Mouse (Mus musculus) CH12.LX (cell line): ENCODE data around the gene Grip1. TPM values are rescaled to one million over a fixed set of nuclear protein-coding genes. Genes with fewer than 3 reads are reported as not detected.

Source experiments
- DNase-seq: peaks from one replicate; pipeline ENCODE4 v3.0.0-alpha.2; 2013; ENCODE audit errors: extremely low read depth
- H3K27ac ChIP-seq: 2 replicates; pipeline ENCODE4 v1.5.1; 2012; ENCODE audit warnings: low read depth, mild to moderate bottlenecking, control low read depth, moderate library complexity; ENCODE audit not compliant: insufficient read depth
- H3K27me3 ChIP-seq: replicated peaks from 2 replicates; pipeline ENCODE3; 2012; ENCODE audit warnings: inconsistent platforms
- H3K36me3 ChIP-seq, 2 experiments: replicated peaks in 1 of 2; 2 replicates each; pipeline versions ENCODE3 to v1.6.1; 2012; ENCODE audit warnings: inconsistent platforms in 1 of 2, low read length in 1 of 2, mild to moderate bottlenecking in 1 of 2, mixed read lengths in 1 of 2, moderate library complexity in 1 of 2; ENCODE audit not compliant: control insufficient read depth in 1 of 2, insufficient read depth in 1 of 2
- H3K4me1 ChIP-seq, 2 experiments: 2 replicates each; pipeline ENCODE4 v1.6.1; 2012; ENCODE audit warnings: inconsistent platforms in 1 of 2, moderate library complexity in 1 of 2; ENCODE audit not compliant: insufficient read depth in 2 of 2, control insufficient read depth in 1 of 2
- H3K4me2 ChIP-seq: 2 replicates; pipeline ENCODE4 v1.6.1; 2012; ENCODE audit warnings: low read depth, mild to moderate bottlenecking, control low read depth; ENCODE audit not compliant: poor library complexity, insufficient read depth, severe bottlenecking
- H3K4me3 ChIP-seq, 3 experiments: fragments of 150-350 bp in 1 of 3; sonication (generic) in 1 of 3; replicated peaks in 1 of 3; 2 replicates each; pipeline versions ENCODE3 to v1.5.1; 2011 to 2012; ENCODE audit warnings: low read depth in 2 of 3, low read length in 2 of 3, mild to moderate bottlenecking in 2 of 3, moderate library complexity in 2 of 3, control low read depth in 1 of 3, improper control_type of control experiment in 1 of 3, inconsistent platforms in 1 of 3, mixed read lengths in 1 of 3; ENCODE audit not compliant: poor library complexity in 1 of 3
- H3K79me2 ChIP-seq: replicated peaks from 2 replicates; pipeline ENCODE4 v1.6.1; 2012; ENCODE audit warnings: mild to moderate bottlenecking, moderate library complexity; ENCODE audit not compliant: control insufficient read depth, poor library complexity, insufficient read depth, severe bottlenecking; ENCODE audit errors: extremely low read depth
- H3K9ac ChIP-seq: 2 replicates; pipeline ENCODE4 v1.6.1; 2012; ENCODE audit warnings: low read depth, mild to moderate bottlenecking, control low read depth, moderate library complexity; ENCODE audit not compliant: insufficient read depth
- H3K9me3 ChIP-seq: replicated peaks from 2 replicates; pipeline ENCODE3; 2012; ENCODE audit warnings: low read length, inconsistent platforms, mixed read lengths
- BHLHE40 ChIP-seq: IDR thresholded peaks from 2 replicates; pipeline ENCODE4 v1.6.1; 2011; ENCODE audit warnings: mild to moderate bottlenecking, low read depth, low read length, improper control_type of control experiment
- CHD1 ChIP-seq: IDR thresholded peaks from 2 replicates; pipeline ENCODE4 v1.6.1; 2012; ENCODE audit warnings: low read depth, low read length, improper control_type of control experiment, inconsistent platforms
- E2F4 ChIP-seq: IDR thresholded peaks from 2 replicates; pipeline ENCODE4 v1.6.1; 2011; ENCODE audit warnings: low read depth, low read length, improper control_type of control experiment; ENCODE audit not compliant: insufficient replicate concordance
- EP300 ChIP-seq: IDR thresholded peaks from 2 replicates; pipeline ENCODE4 v1.6.1; 2011; ENCODE audit warnings: low read length, improper control_type of control experiment
- ETS1 ChIP-seq: conservative IDR thresholded peaks from 2 replicates; pipeline ENCODE4 v1.6.1; 2012; ENCODE audit warnings: low read depth, mild to moderate bottlenecking, inconsistent platforms, low read length, improper control_type of control experiment, moderate library complexity
- KAT2A ChIP-seq: IDR thresholded peaks from 2 replicates; pipeline ENCODE4 v1.6.1; 2012; ENCODE audit warnings: low read length, improper control_type of control experiment, inconsistent platforms; ENCODE audit not compliant: insufficient replicate concordance
- MAFK ChIP-seq: IDR thresholded peaks from 2 replicates; pipeline ENCODE4 v1.6.1; 2011; ENCODE audit warnings: low read length, improper control_type of control experiment; ENCODE audit not compliant: insufficient replicate concordance
- MAZ ChIP-seq: IDR thresholded peaks from 2 replicates; pipeline ENCODE4 v1.6.1; 2012; ENCODE audit warnings: low read depth, mild to moderate bottlenecking, inconsistent platforms, low read length, improper control_type of control experiment, moderate library complexity
- RAD21 ChIP-seq: IDR thresholded peaks from 2 replicates; pipeline ENCODE4 v1.6.1; 2011; ENCODE audit warnings: low read depth, mild to moderate bottlenecking, low read length, improper control_type of control experiment, moderate library complexity
- SIN3A ChIP-seq: IDR thresholded peaks from 2 replicates; pipeline ENCODE4 v1.6.1; 2012; ENCODE audit warnings: low read length, improper control_type of control experiment, inconsistent platforms
- SMC3 ChIP-seq: IDR thresholded peaks from 2 replicates; pipeline ENCODE4 v1.6.1; 2011; ENCODE audit warnings: low read depth, low read length, improper control_type of control experiment
- TBP ChIP-seq: conservative IDR thresholded peaks from 2 replicates; pipeline ENCODE4 v1.6.1; 2011; ENCODE audit warnings: low read depth, low read length, improper control_type of control experiment
- TCF12 ChIP-seq: IDR thresholded peaks from 2 replicates; pipeline ENCODE4 v1.6.1; 2014; ENCODE audit warnings: low read depth, mild to moderate bottlenecking, inconsistent platforms, low read length, improper control_type of control experiment
- UBTF ChIP-seq: IDR thresholded peaks from 2 replicates; pipeline ENCODE4 v1.6.1; 2012; ENCODE audit warnings: low read depth, mild to moderate bottlenecking, inconsistent platforms, low read length, improper control_type of control experiment, moderate library complexity
- ZC3H11A ChIP-seq: IDR thresholded peaks from 2 replicates; pipeline ENCODE4 v1.6.1; 2012; ENCODE audit warnings: low read depth, mild to moderate bottlenecking, inconsistent platforms, low read length, improper control_type of control experiment
- ZKSCAN1 ChIP-seq: IDR thresholded peaks from 2 replicates; pipeline ENCODE4 v1.6.1; 2012; ENCODE audit warnings: low read depth, inconsistent platforms, low read length, improper control_type of control experiment, borderline replicate concordance
- dilution Hi-C: fragments of 300-500 bp; cut with MboI; formaldehyde crosslinking; loops from 2 replicates; pipeline ENCODE4 v1.14.3; 2020; ENCODE audit warnings: low sequenced_read_pairs; ENCODE audit not compliant: extremely low pct_unique_long_range_greater_than_20kb, extremely low pct_ligation_motif_present
- in situ Hi-C: fragments of 300-500 bp; cut with MboI; formaldehyde crosslinking; loops from 3 replicates; pipeline ENCODE4 v1.14.3; 2019; ENCODE audit warnings: low sequenced_read_pairs, low pct_ligation_motif_present, low pct_unique_long_range_greater_than_20kb, mixed read lengths
- polyA plus RNA-seq: library from polyadenylated mRNA; unstranded; fragments of >175 nt; gene quantifications from 2 replicates; pipeline ENCODE4 v1.2.1, GENCODE M21; 2012; ENCODE audit warnings: low read depth; ENCODE audit not compliant: insufficient read length
- total RNA-seq, 2 experiments: library from RNA; depleted of rRNA; stranded (reverse); fragments of 300-350 nt in 1 of 2; fragments of >200 nt in 1 of 2; gene quantifications; 2 replicates each; pipeline ENCODE4 v1.2.3; 2012 to 2014

Gene Grip1
- total and polyA plus RNA-seq, 3 experiments: 0.09 to 0.33 (median 0.13) TPM

DNA sequence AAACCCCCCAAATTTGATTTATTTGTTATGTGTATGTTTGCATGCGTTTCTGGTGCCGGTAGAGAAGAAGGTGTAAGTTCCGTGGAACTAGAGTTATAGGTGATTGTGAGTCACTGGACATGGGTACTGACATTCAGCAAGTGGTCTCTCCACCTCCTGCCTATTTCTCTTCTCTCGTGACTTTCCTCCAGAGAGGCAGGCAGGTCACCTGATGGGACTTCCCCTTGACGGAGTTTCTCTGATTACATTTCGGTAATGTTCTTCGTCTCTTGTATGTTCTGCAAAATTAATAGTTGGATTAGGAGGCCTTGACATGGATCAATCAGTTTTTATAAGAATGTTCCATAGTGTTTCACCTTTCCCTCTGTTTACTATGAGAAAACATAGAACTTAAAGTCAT, 23.4 kb upstream of the Grip1 start:
- Histone ChIP-seq H3K4me3 (no peak overlapping the region), H3K36me3 (peaks cover 0 to 3% of the 10 kb centered on the region in 2 experiments), H3K9ac (no peak overlapping the region), H3K9me3 (no peaks in the 10 kb centered on the region), H3K4me2 (no peak overlapping the region), H3K4me1 (peaks cover 2 to 17% of the 10 kb centered on the region in 2 experiments; a peak in 2 of 4 replicates), H3K27ac (no peak overlapping the region), H3K79me2 (no peaks in the 10 kb centered on the region), H3K27me3 (no peaks in the 10 kb centered on the region)
- in situ Hi-C loops (no loop called here), dilution Hi-C loops (no loop called here)
- TF ChIP-seq SIN3A: no peak
- TF ChIP-seq EP300: no peak
- TF ChIP-seq BHLHE40: peak; percentile 93
- peak; percentile 48 for DNase-seq

DNA sequence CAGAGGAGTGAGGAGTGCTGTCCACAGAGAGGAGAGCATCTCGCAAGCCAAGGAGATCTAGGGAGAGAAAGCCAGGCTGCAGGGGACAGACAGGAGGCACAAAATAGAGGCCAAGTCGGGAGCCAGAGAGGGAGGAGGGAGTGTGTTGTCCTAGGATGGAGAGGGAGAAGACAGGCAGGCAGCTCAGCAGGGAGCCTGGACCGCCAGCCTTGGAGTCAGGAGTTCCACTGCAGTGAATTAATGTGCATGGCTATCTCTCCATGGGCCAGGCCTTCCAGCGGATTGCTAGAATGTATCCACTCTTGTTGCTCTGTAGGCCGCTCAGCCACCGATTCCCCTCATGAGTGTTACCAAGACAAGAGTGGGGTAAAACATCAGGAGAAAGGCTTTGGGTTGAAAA, 21.8 kb upstream of the Grip1 start:
- Histone ChIP-seq H3K4me1 (peaks cover 2 to 17% of the 10 kb centered on the region in 2 experiments; a peak in 2 of 4 replicates), H3K79me2 (no peaks in the 10 kb centered on the region), H3K27ac (no peak overlapping the region), H3K36me3 (no peaks in the 10 kb centered on the region), H3K4me2 (no peak overlapping the region), H3K27me3 (no peaks in the 10 kb centered on the region), H3K4me3 (no peak overlapping the region), H3K9me3 (no peaks in the 10 kb centered on the region), H3K9ac (no peak overlapping the region)
- dilution Hi-C loops: no loop called here
- no peak for DNase-seq
- TF ChIP-seq ZC3H11A (no peak), ZKSCAN1 (no peak), UBTF (no peak), SMC3 (no peak), SIN3A (no peak), RAD21 (no peak), MAZ (no peak)
- TF ChIP-seq, all 38 proteins: peak for 0
- in situ Hi-C loops: no loop called here

DNA sequence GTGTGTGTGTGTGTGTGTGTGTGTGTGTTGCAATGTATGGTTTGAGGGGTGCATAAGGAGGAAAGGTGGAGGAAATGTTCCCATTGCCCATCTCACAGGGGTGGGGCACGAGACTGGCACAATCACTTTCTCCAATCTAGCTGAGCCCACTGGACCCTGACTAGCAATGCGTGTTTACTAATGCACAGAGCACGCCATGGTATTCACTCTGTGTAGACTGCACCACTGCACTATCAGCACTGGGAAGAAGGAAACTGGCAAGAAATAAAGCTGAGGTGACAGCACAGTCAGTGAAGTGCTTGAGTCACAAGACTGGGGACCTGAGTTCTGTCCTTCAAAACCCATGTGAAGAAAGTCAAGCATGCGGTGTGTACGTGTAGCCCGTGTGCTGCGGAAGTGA, 17.8 kb upstream of the Grip1 start:
- TF ChIP-seq TCF12 (no peak), ZKSCAN1 (no peak), E2F4 (no peak), KAT2A (no peak), BHLHE40 (no peak), TBP (no peak), SIN3A (no peak), ETS1 (no peak), UBTF (no peak), MAFK (no peak), CHD1 (no peak)
- dilution Hi-C loops: no loop called here

More for the DNA sequence above, 17.8 kb upstream of the Grip1 start:
- DNase-seq: no peak
- Histone ChIP-seq H3K27ac (no peak overlapping the region), H3K4me2 (no peak overlapping the region), H3K4me3 (no peak overlapping the region), H3K36me3 (no peaks in the 10 kb centered on the region), H3K79me2 (no peaks in the 10 kb centered on the region), H3K9ac (no peak overlapping the region), H3K9me3 (no peaks in the 10 kb centered on the region), H3K4me1 (peaks cover 0 to 2% of the 10 kb centered on the region in 2 experiments; a peak in 1 of 4 replicates), H3K27me3 (no peaks in the 10 kb centered on the region)
- in situ Hi-C loops: no loop called here
